Mouse (Mus musculus) liver, postnatal 0 days (tissue): ENCODE results near the gene Creb3l2. TPM values are rescaled to one million over a fixed set of nuclear protein-coding genes. Genes with fewer than 3 reads are reported as not detected.

Experiments
- ATAC-seq: fragments of 200-750 bp; cut with Nextera tagmentation; 2 replicates; pipeline ENCODE4 v1.8.0; 2017; ENCODE audit warnings: mild to moderate bottlenecking, moderate library complexity
- DNase-seq: peaks from one replicate; pipeline ENCODE4 v3.0.0-alpha.2; 2016
- H3K27ac ChIP-seq: fragments of 300-500 bp; sonication (generic); 2 replicates; pipeline ENCODE4 v1.5.1; 2014; ENCODE audit warnings: antibody characterized with exemption, moderate library complexity, mild to moderate bottlenecking, low read depth
- H3K27me3 ChIP-seq: fragments of 300-500 bp; sonication (generic); 2 replicates; pipeline ENCODE4 v1.6.1; 2014; ENCODE audit warnings: low read length, control low read depth, mixed read lengths; ENCODE audit not compliant: insufficient read depth
- H3K36me3 ChIP-seq: fragments of 300-500 bp; sonication (generic); replicated peaks from 2 replicates; pipeline ENCODE4 v1.6.1; 2014; ENCODE audit warnings: mild to moderate bottlenecking, control low read depth, low read length, moderate library complexity, mixed read lengths; ENCODE audit not compliant: insufficient read depth
- H3K4me1 ChIP-seq: fragments of 300-500 bp; sonication (generic); 2 replicates; pipeline ENCODE4 v1.6.1; 2014; ENCODE audit warnings: antibody characterized with exemption, mild to moderate bottlenecking, control low read depth; ENCODE audit not compliant: insufficient read depth
- H3K4me2 ChIP-seq: fragments of 300-500 bp; sonication (generic); 2 replicates; pipeline ENCODE4 v1.6.1; 2014; ENCODE audit warnings: low read depth, mild to moderate bottlenecking, low read length, moderate library complexity, mixed read lengths
- H3K4me3 ChIP-seq: fragments of 300-500 bp; sonication (generic); 2 replicates; pipeline ENCODE4 v1.5.1; 2014; ENCODE audit warnings: low read depth, low read length
- H3K9ac ChIP-seq: fragments of 300-500 bp; sonication (generic); replicated peaks from 2 replicates; pipeline ENCODE4 v1.6.1; 2014; ENCODE audit warnings: mild to moderate bottlenecking, moderate library complexity
- H3K9me3 ChIP-seq: fragments of 300-500 bp; sonication (generic); 2 replicates; pipeline ENCODE4 v1.6.1; 2016; ENCODE audit warnings: mild to moderate bottlenecking, control low read depth, low read length, mixed read lengths
- CTCF ChIP-seq: sonication (generic); IDR thresholded peaks from 2 replicates; pipeline ENCODE4 v1.5.1; 2016; ENCODE audit warnings: antibody characterized with exemption, low read depth
- EP300 ChIP-seq: IDR thresholded peaks from 2 replicates; pipeline ENCODE4 v1.6.1; 2016; ENCODE audit warnings: antibody characterized with exemption, low read depth, mild to moderate bottlenecking
- WGBS: fragments of 180-500 bp; shearing (Covaris S2); extraction: QIAGEN DNeasy Blood & Tissue Kit; methylation state at CpG from one replicate; pipeline ENCODE4 v1.1.7; 2014; ENCODE audit not compliant: insufficient replicate concordance; 5-methylcytosine and 5-hydroxymethylcytosine counted together
- polyA plus RNA-seq: library from polyadenylated mRNA; unstranded; fragments of >200 nt; fragmentation: Nextera tagmentation; extraction: Ambion mirVana; gene quantifications from 2 replicates; pipeline ENCODE4 v1.2.1, GENCODE M21; 2015

The Creb3l2 gene
- polyA plus RNA-seq, 1 experiment from 2014 or later: 2.1 TPM

DNA sequence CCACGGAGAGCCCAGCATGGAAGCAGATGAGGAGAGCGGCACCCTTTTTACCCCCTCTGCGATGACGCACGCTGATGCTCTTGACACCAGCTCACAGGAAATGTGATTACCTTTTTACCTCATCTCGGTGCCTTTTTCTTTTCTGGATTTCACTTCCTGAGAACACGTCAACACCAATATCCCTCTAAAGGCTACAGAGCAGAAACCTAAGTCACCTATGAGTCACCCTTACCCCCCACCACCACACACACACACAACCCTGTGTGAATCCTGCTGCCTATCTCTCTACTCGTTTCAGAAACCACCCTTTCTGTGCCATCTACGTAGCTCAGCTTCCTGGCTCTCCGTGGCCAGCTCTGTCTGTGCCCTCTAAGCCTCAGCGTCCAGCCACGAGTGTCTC lies 71.4 kb downstream of the Creb3l2 start:
- Histone ChIP-seq H3K27ac (no peak overlapping the region), H3K9me3 (no peaks in the 10 kb centered on the region), H3K27me3 (no peaks in the 10 kb centered on the region), H3K4me1 (no peaks in the 10 kb centered on the region), H3K4me3 (no peak overlapping the region), H3K36me3 (no peaks in the 10 kb centered on the region), H3K9ac (no peak overlapping the region), H3K4me2 (no peak overlapping the region)
- DNase-seq (no peak), ATAC-seq (no peak)
- 80% methylated on average over 12 of the region's 12 CpGs for WGBS
- TF ChIP-seq CTCF: no peak
- TF ChIP-seq EP300: no peak

DNA sequence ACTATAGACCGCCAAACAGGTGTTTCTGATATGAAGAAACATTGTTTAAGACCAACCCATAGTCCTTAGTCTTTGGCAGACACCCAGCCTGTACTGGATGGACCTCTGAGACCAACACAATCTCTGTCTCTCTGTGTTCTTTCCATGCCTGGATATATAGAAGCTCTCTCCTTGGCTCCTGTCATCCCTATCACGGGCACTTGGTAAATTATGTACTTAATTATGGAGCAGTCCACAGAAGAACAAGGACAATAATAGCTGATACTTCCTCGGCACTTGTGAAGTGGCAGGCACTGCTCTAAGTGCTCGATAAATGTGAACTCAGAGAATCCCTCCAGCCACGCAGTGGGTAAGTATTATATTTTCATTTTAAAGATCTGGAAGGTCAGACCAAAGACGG lies 72.2 kb downstream of the Creb3l2 start:
- Histone ChIP-seq H3K27ac (no peak overlapping the region), H3K9ac (no peak overlapping the region), H3K27me3 (no peaks in the 10 kb centered on the region), H3K9me3 (no peaks in the 10 kb centered on the region), H3K36me3 (no peaks in the 10 kb centered on the region), H3K4me3 (no peak overlapping the region), H3K4me2 (no peak overlapping the region), H3K4me1 (no peaks in the 10 kb centered on the region)
- 75% methylated on average over 6 of the region's 6 CpGs for WGBS
- DNase-seq (no peak), ATAC-seq (no peak)
- TF ChIP-seq CTCF: no peak
- TF ChIP-seq EP300: no peak

DNA sequence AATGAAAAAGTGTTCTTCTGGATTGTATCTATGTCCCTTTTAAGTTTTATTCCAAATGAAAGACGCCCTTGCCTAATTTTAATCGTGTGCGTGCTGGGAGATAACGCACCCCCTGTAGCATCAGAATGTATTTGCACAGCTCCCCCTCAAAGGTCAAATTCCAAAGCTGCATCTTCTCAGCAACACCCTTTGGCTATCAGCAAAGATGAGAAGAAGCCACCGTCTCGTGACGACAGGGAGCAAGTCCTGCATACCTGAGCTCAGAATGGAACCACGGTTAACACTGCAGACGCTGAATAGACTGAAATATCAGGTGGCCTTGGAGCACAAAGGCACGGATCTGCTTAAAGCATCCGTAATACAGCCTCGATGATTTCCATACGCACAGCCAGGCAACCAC lies 73.7 kb downstream of the Creb3l2 start:
- Histone ChIP-seq H3K4me3 (no peak overlapping the region), H3K4me2 (no peak overlapping the region), H3K27me3 (no peaks in the 10 kb centered on the region), H3K4me1 (no peaks in the 10 kb centered on the region), H3K9me3 (no peaks in the 10 kb centered on the region), H3K9ac (no peak overlapping the region), H3K27ac (no peak overlapping the region), H3K36me3 (0 out of 2 replicates have a peak, but pooled peaks cover under 1% of the 10 kb centered on the region)
- DNase-seq (no peak), ATAC-seq (no peak)
- no peak for TF ChIP-seq EP300
- no peak for TF ChIP-seq CTCF
- WGBS: 69% methylated on average over 13 of the region's 13 CpGs

DNA sequence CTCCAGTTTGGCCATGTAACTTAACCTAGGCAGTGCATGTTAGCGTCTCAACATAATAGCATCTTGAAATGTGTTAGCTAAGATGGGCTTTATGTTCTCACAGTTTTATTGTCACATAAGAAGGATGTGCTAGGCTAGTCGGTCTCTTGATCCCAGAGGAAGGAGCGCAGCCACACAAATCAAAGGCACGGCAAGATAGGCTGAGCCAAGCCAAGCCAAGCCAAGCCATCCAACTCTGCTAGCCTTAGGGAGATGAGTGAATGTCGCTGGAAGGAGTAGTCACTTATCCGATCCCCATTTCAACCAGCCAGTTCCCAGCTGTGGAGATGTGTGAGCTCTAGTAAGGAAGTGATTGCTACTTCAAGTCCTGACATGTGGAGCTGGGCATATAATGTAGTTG lies 75.0 kb downstream of the Creb3l2 start:
- ATAC-seq: no peak
- WGBS: 88% methylated on average over 6 of the region's 6 CpGs

DNA sequence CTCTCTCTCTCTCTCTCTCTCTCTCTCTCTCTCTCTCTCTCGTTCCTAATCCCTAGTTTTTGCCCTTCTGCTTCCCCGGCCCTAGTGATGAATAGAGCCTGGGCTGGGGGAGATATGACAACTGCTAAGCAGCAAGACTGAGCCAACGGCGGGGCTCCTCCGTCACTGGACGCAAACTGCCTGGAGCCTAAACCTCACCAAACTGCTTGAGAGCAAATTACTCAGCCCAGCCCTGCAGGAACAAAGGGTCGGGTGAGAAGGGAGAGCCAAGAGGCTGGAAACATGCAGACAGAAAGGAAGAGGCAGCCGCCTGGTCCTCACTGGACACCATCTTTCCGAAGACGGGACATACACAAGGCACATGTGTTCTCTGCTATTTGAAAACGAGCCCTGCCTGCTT lies 76.8 kb downstream of the Creb3l2 start:
- H3K4me2 ChIP-seq: no peak overlapping the region
- DNase-seq: no peak
- WGBS: 87% methylated on average over 11 of the region's 11 CpGs
- TF ChIP-seq CTCF (no peak), EP300 (no peak)
- no peak for ATAC-seq
- no peaks in the 10 kb centered on the region for H3K4me1 ChIP-seq
- no peak overlapping the region for H3K27ac ChIP-seq
- H3K9me3 ChIP-seq: no peaks in the 10 kb centered on the region
- peaks cover 10% of the 10 kb centered on the region for H3K36me3 ChIP-seq
- H3K27me3 ChIP-seq: no peaks in the 10 kb centered on the region
- H3K4me3 ChIP-seq: no peak overlapping the region
- no peak overlapping the region for H3K9ac ChIP-seq

More for the DNA sequence above, 75.0 kb downstream of the Creb3l2 start:
- H3K9me3 ChIP-seq: no peaks in the 10 kb centered on the region
- no peak overlapping the region for H3K27ac ChIP-seq
- peaks cover 10% of the 10 kb centered on the region for H3K36me3 ChIP-seq
- H3K27me3 ChIP-seq: no peaks in the 10 kb centered on the region
- H3K9ac ChIP-seq: no peak overlapping the region
- H3K4me3 ChIP-seq: no peak overlapping the region
- TF ChIP-seq CTCF: no peak
- H3K4me1 ChIP-seq: no peaks in the 10 kb centered on the region
- DNase-seq: no peak
- H3K4me2 ChIP-seq: no peak overlapping the region

DNA sequence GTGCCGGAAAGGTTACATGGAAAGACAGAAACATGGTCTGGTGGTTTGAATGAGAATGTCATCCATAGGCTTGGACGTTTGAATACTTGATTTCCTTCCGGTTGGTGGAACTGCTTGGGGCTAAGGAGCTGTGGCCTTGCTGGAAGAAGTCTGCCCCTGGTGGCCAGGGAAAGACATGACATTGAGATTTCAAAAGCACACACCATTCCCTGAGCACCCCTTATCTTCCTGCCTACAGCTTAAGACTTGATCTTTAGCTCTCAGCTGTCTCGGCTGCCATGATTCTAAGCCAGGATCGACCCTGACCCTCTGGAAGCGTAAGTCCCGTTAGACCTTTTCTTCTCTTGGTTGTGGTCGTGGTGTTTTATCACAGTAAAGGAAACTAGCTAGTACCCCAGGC lies 77.6 kb downstream of the Creb3l2 start:
- no peak overlapping the region for H3K4me2 ChIP-seq
- peaks cover 10% of the 10 kb centered on the region for H3K36me3 ChIP-seq
- no peak for DNase-seq
- peak; percentile 51 for TF ChIP-seq CTCF
- TF ChIP-seq EP300: no peak
- H3K9ac ChIP-seq: no peak overlapping the region
- H3K4me3 ChIP-seq: no peak overlapping the region
- WGBS: 89% methylated on average over 8 of the region's 8 CpGs
- no peak overlapping the region for H3K27ac ChIP-seq
- H3K27me3 ChIP-seq: no peaks in the 10 kb centered on the region
- no peaks in the 10 kb centered on the region for H3K9me3 ChIP-seq
- ATAC-seq: no peak
- H3K4me1 ChIP-seq: no peaks in the 10 kb centered on the region

DNA sequence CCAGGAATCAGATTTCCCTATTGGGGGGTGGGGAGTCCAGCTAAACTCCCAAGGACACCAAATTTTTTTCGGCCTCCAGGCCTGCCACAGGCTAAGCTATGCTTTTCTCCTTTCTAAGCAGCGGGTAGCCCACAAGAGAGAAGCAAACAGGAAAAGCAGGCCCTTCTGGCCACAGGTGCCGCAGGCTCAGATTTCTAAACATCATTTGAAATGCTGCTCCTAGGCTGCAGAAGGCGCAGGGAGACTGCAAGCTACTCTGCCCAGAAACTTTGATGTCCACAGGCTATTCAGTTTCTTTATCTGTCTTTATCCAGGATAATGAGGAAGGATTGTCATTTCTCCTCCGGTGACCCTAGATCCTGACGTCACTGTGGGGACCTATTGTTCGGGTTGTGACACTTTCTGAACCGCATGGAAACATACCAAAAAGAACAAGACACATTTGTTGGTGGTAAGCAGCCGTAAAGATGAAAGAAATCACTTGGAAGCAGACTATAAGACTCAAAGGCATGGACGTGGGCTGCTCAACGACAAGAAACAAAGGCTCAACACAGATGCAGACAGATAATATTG lies 81.0 kb downstream of the Creb3l2 start:
- DNase-seq (no peak), ATAC-seq (no peak)
- no peaks in the 10 kb centered on the region for H3K27me3 ChIP-seq
- no peak overlapping the region for H3K4me2 ChIP-seq
- peaks cover 22% of the 10 kb centered on the region for H3K36me3 ChIP-seq
- H3K27ac ChIP-seq: no peak overlapping the region
- H3K4me3 ChIP-seq: no peak overlapping the region
- WGBS: 65% methylated on average over 11 of the region's 11 CpGs
- H3K9ac ChIP-seq: no peak overlapping the region
- no peaks in the 10 kb centered on the region for H3K4me1 ChIP-seq
- TF ChIP-seq EP300 (no peak), CTCF (no peak)
- H3K9me3 ChIP-seq: no peaks in the 10 kb centered on the region
